Mouse (Mus musculus): ENCODE measurements around the gene Psme1.

Psme1 gene

DNA sequence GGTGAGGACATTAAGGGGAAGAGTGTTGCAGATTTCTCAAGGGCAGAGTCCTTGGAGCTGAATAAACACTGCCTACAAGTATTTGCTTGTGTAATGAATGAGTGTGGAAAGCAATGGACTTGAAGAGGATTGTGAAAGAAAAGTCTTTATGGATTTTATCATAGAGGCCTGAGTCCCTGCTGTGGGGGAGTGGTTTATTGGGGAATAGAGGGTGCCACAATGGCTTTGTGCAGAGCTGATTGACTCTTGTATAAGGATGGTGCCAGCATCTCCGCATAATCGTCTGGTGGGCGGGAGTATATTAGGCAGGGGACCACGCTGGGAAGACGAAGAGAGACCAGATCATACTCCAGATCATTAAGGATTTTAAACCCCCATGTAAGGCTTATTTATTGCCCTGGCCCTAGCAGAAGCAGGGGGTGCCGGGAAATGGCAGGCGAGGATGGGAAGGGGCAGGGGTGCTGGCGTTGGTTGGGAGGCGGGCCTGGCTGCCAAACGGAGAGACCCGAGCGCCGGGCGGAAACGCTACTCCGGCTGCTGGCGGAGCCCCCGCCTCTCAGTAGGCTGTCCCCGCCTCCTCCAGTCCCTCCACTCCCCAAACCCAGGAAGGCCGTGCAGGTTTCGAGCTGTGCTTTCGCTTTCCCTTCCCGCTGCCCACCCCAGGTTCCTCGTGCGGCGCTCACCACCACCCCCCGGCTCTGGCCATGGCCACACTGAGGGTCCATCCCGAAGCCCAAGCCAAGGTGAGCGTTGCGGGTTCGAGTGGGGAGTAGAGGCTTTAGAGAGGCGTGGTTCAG, at the start of gene Psme1:
Gene Psme1, plus strand, starts transcription at position 253 of the 797 bp plus-strand sequence.
- peak; percentile 72 for DNase-seq (ENCODE audit: low read depth, low spot score)

DNA sequence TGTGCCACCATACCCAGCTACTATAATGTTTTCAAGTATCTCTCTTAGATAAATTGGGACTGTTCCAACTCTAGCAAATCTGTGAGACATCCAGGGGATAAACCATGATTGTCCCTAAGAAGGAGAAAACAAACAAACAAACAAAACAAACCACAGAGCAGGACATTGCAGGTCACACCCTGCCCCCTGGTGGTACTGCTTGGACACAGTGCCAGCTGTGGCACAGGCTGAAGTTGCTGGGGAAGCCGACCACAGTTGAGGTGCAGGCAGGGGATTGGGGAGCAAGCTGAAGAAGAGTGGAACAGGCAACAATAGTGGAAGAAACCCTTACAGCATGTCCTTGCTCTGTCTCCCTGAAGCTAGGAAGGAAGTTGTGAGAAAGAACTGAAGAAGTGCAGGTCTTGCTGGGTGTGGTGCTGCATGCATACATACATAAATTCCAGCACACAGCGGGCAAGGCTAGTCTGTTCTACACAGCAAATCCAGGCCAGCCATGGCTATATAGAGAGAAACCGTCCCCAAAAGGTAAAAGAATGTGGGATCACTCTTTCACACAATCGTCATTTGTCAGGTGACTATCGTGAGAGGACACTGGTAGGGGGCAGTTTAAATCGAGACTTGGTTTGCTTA, 41.7 kb upstream of the Psme1 start:
- peak; percentile 37 for DNase-seq (ENCODE audit: low read depth, low spot score)

- DNase-seq (ENCODE audit: low read depth, low spot score), result peak; percentile 84
Observed at GRCm38 (mm10) chr14:55540067-55540786, 37.7 kb upstream of the Psme1 start, which contains the start of gene Pck2. Pck2 (plus strand) TSS chr14:55540266.

GRCm38 (mm10) chr14:55540787-55541321, 37.1 kb upstream of the Psme1 start:
- DNase-seq (ENCODE audit: low read depth, low spot score), result peak; percentile 77

DNA sequence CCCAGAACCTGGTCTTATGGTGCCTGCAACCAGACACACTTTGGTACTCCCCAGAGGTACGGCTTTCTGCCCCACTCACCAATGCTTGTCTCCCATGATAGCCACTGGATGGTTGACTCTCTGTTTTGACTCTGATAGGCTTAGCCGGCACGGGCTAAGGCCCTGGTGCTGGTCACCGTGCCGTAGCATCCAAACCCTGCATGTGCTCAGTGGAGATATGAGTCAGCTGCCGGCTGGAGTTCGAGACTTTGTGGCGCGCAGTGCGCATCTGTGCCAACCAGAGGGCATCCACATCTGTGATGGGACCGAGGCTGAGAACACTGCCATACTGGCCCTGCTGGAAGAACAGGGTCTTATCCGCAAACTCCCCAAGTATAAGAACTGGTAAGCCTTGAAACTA, 35.7 kb upstream of the Psme1 start:
- no peak for DNase-seq (ENCODE audit: low read depth, low spot score)

GRCm38 (mm10) chr14:55544334-55544733, 33.6 kb upstream of the Psme1 start:
- DNase-seq (ENCODE audit: low read depth, low spot score), result no peak

DNA sequence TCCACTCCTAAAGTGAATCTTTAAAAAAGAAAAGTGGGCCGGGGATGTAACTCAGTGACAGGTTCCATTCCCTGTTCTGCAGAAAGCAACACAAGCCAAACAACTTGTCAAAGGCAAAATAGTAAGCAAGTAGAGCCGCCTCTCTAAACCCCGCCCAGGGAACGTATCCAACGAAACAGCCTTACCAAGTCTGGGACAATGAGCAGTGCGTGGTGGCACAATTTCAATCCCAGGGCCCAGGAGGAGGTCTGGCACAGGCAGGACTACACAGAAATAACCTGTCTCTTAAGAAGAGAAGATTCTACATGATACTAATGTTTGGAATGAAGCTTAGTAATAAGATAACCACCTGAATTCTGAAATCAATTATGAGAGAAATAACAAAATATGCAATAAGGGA, 27.7 kb upstream of the Psme1 start:
- no peak for DNase-seq (ENCODE audit: low read depth, low spot score)

DNA sequence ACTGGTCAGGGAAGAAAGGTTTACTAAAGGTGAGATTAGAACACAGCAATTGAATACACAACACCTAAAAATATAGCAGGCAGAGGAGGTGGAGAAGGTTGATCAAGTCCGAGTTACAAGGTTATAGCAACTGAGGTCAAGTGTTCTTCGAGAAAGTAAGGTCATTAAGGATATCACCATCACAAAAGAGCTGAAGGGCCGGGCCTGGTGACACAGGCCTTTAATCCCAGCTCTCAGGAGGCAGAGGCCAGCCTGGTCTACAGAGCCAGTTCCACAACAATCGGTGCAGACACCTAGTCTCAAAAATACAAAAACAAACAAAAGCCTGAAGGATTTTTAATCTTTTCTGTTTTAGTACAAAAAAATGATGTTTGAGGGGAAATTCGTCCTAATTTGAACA, 26.6 kb upstream of the Psme1 start:
- no peak for DNase-seq (ENCODE audit: low read depth, low spot score)

DNA sequence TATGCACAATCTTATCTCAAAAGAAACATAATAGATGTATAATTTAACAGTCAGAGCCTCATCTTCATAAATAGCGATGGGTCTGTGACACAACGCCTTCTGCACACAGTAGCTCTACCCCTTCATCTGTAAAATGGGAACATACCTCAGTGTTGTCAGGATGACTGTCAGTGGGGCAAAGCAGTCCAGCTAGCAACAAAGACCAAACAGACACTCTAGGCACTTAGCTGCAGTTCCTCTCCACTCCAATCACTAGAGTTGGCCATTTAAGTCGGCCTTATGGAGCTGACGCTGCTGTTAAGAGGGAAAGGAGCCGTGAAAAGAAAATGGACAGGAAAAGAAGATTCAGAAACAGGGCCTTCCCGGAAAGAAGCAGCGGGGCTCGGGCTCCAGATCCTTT, 26.1 kb upstream of the Psme1 start:
- no peak for DNase-seq (ENCODE audit: low read depth, low spot score)

DNA sequence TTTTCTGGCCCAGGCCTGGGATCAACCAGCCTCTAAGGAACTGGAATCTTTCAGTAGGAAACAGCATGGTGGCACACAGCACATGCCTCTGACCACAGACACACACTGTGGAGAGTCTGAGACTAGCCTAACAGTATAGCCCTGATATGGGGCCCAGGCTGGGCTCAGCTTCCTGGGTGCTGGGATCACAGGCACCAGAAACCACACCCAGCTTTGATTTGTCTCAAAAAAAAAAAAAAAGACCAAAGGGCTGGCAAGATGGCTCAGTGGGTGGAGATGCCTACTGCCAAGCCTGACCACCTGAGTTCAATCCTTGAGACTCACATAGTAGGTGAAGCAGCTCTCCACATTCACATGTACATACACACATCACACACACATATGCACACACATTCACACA, 23.3 kb upstream of the Psme1 start:
- DNase-seq (ENCODE audit: low read depth, low spot score), result no peak

- DNase-seq (ENCODE audit: low read depth, low spot score), result no peak
Observed at GRCm38 (mm10) chr14:55555788-55556187, 22.1 kb upstream of the Psme1 start.

DNA sequence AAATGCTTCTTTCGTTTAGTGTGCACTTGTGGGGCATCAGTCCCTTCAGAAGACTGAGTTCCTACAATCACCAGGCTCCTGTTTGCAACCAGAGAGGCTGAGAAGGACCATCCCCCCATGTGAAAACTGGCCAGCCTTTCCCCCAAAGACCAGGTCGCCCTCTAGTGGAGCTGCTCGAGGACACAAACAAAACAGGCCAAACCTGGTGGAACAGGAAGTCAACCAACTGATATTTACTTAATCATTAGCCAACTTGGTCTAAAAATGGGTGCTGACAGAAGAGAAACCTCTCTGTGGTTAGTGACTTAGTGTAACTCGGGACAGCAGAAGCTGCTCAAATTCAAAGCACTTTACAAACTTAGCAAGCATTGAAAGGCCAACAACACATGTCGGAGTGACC, 20.9 kb upstream of the Psme1 start:
- DNase-seq (ENCODE audit: low read depth, low spot score), result peak; percentile 75

- DNase-seq (ENCODE audit: low read depth, low spot score), result no peak
Observed at GRCm38 (mm10) chr14:55557587-55557986, 20.3 kb upstream of the Psme1 start.

GRCm38 (mm10) chr14:55558740-55559448, 19.0 kb upstream of the Psme1 start:
- DNase-seq (ENCODE audit: low read depth, low spot score), result no peak

- peak; percentile 94 for DNase-seq (ENCODE audit: low read depth, low spot score)
Observed at GRCm38 (mm10) chr14:55559799-55560201, 18.1 kb upstream of the Psme1 start, which contains the start of gene Dcaf11. Dcaf11 (plus strand) TSS chr14:55560006.

DNA sequence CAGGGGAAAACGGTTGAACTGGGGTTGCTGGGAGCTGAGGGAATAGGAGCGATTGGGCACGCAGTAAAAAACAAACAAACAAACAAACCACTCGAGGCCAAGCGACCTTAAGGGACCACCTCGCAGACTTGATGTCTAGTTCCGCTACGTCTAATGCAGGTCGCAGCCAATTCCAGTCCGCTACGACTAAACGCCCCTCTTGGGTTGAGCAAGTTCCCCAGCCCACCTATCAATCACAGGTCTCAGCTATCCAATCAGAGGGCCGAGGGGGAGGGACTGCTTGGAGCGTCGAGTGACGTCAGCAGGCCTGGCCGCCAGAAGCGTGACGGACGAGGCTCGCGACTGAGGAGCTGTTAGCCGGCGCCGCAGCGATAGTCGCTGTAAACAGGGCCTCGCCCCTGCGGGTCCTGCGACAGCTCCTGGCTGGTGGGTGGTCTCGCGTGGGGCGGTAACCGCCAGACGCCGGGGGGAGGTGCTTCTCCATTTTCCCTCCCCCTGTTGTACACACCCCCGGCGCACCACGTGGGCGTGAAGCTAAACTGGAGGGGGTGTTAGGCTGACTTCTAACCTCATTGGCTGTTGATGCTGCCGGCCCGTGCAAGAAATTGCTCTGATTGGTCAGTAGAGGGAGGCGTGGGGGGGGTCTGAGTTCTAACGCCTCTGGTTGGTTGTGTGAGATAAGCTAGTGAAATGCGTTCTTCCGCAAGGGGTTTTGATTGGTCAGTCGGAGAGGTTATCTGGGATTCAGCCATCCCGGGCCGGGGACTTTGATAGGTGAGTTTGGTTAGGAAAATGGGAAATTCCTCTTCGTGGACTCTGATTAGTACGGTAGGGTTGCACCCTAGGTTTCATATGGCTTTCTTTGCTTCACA, 17.5 kb upstream of the Psme1 start, which contains the start of gene A730061H03Rik:
Gene A730061H03Rik, minus strand, starts transcription at position 205 of the 872 bp plus-strand sequence.
- DNase-seq (ENCODE audit: low read depth, low spot score), result peak; percentile 99

DNA sequence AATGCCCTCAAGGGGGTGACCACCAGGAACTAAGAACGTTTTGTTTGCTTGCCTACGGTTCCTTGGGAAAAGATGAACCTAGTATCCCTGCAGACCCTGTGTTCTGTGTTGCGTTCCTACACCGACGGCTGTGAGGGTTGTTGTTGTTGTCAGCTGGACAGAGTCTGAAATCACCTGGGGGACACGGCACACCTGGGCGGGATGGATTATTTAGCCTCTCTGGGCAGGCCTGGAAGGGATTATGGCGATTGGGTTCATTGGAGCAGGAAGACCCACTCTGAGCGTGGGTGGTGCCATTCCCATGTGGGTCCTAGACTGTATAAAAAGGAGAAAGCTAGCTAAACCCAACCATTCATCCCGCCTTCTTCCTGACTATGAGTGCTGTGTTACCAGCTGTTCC, 16.1 kb upstream of the Psme1 start:
- DNase-seq (ENCODE audit: low read depth, low spot score), result no peak

- DNase-seq (ENCODE audit: low read depth, low spot score), result no peak
Observed at GRCm38 (mm10) chr14:55563249-55563648, 14.7 kb upstream of the Psme1 start.

- DNase-seq (ENCODE audit: low read depth, low spot score), result no peak
Observed at GRCm38 (mm10) chr14:55565748-55566147, 12.2 kb upstream of the Psme1 start.

GRCm38 (mm10) chr14:55567496-55567895, 10.4 kb upstream of the Psme1 start:
- DNase-seq (ENCODE audit: low read depth, low spot score), result no peak
